Mouse (Mus musculus): ENCODE results near the gene Oas2.
"Not testable (repeated sequence)": the region's sequence is repeated elsewhere in the genome, so short reads cannot be mapped to it uniquely, and the experiment has no call there.

DNA sequence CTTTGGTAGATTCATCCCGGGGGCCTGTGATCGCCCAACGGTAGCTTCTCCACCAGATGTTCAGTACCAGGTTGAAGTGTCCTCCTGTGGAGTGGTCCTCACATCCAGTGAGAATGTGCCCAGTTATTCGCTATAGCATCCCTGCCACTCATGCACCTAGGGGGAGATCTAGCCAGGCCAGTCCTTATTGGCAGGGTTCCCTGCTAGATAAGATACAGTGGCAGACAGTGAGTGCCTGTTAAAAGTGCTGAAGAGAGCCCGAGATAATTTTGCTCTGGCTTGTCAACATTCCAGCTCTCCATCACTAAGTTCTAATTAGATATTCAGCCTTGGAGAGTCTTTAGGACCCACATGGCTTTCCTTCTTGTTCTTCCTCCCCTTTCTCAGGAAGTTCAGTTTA lies 48.5 kb upstream of the Oas2 start:
- not testable (repeated sequence) for TF ChIP-seq POLR2A (IDR thresholded peaks at IDR 0.05; ENCODE audit: low read depth, low read length); CTCF (IDR thresholded peaks at IDR 0.05; ENCODE audit: extremely low read depth, insufficient read depth, insufficient read length, insufficient replicate concordance)

Data from spleen, adult 2 months (tissue).